Mouse (Mus musculus): ENCODE data around the gene Rasal1. TPM values are rescaled to one million over a fixed set of nuclear protein-coding genes. Genes with fewer than 3 reads are reported as not detected.
A peak's percentile ranks its signal among the peaks of the same experiment; 100 is the strongest.

Gene Rasal1
- polyA plus RNA-seq, 1 experiment from 2014 or later = 0.34 TPM

DNA sequence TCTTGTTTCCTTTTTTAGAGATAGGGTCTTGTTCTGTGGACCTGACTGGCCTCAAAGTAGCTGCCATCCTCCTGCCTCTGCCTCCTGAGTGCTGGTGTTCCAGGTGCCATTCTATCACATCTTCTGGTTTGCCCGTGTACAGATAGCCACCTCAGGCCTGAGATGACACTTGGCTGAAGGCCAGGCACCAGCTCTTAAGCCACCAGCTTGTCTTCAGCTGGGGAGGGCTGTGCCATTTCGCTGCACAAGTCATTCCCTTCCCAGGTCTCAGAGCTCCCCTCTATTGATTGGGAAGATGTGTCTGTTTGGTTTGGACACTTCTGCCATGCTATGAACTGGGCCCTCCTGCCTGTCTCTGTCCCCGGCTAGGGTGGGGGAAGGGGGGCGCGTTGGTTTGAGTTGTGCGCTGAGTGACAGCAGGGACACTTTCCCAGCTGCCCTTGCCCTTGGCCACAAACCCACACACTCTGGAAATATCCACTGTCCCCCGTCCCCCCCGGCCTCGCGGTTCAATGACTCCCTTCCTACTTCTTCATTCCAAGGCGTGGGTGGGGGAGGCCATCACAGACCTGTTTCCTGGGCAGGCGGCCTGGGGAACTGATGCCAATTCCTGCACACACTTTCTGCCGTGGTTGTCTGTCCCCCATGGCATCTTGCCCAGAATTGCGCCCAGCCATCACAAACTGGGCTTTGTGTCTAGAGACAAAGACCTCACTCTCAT is 5.1 kb upstream of the Rasal1 start:
- no peaks in the 10 kb centered on the region for H3K36me3 ChIP-seq (replicated peaks; ENCODE audit: control insufficient read depth, insufficient read depth, low read depth, low read length)
- H3K9ac ChIP-seq (replicated peaks; ENCODE audit: low read length) = no peak overlapping the region
- no peak for DNase-seq (ENCODE audit: low spot score)
- ATAC-seq (replicated peaks; ENCODE audit: insufficient number of reproducible peaks, low FRiP score, low TSS enrichment, low read depth) = no peak
- WGBS = 81% methylated on average over 14 of the region's 14 CpGs
- H3K4me1 ChIP-seq (ENCODE audit: control insufficient read depth, insufficient read depth, low read length) = peaks cover 1% of the 10 kb centered on the region; the same call in 1 of the 2 replicates
- H3K27ac ChIP-seq (replicated peaks; ENCODE audit: low read depth, low read length) = no peak overlapping the region
- no peak overlapping the region for H3K4me2 ChIP-seq (ENCODE audit: low read depth, low read length)
- no peak overlapping the region for H3K4me3 ChIP-seq (ENCODE audit: low read depth, low read length)
- no peaks in the 10 kb centered on the region for H3K9me3 ChIP-seq (replicated peaks; ENCODE audit: control insufficient read depth, low read length)
- peaks cover 5% of the 10 kb centered on the region for H3K27me3 ChIP-seq (ENCODE audit: control insufficient read depth, insufficient read depth, low read length)

GRCm38 (mm10) chr5:120644227-120644626 is 4.4 kb upstream of the Rasal1 start:
- no peak for DNase-seq (ENCODE audit: low spot score)
- 89% methylated on average over 3 of the region's 3 CpGs for WGBS
- ATAC-seq (replicated peaks; ENCODE audit: insufficient number of reproducible peaks, low FRiP score, low TSS enrichment, low read depth) = no peak

GRCm38 (mm10) chr5:120645851-120646250 is 2.8 kb upstream of the Rasal1 start:
- Histone ChIP-seq H3K4me3 (ENCODE audit: low read depth, low read length) (no peak overlapping the region), H3K27me3 (ENCODE audit: control insufficient read depth, insufficient read depth, low read length) (peaks cover 23% of the 10 kb centered on the region)
- WGBS = 66% methylated on average over 6 of the region's 6 CpGs

More at GRCm38 (mm10) chr5:120644227-120644626, 4.4 kb upstream of the Rasal1 start:
- no peaks in the 10 kb centered on the region for H3K36me3 ChIP-seq (replicated peaks; ENCODE audit: control insufficient read depth, insufficient read depth, low read depth, low read length)
- H3K27me3 ChIP-seq (ENCODE audit: control insufficient read depth, insufficient read depth, low read length) = peaks cover 12% of the 10 kb centered on the region
- H3K9ac ChIP-seq (replicated peaks; ENCODE audit: low read length) = no peak overlapping the region
- peaks cover 6% of the 10 kb centered on the region for H3K4me1 ChIP-seq (ENCODE audit: control insufficient read depth, insufficient read depth, low read length)
- no peaks in the 10 kb centered on the region for H3K9me3 ChIP-seq (replicated peaks; ENCODE audit: control insufficient read depth, low read length)
- H3K4me2 ChIP-seq (ENCODE audit: low read depth, low read length) = no peak overlapping the region
- H3K27ac ChIP-seq (replicated peaks; ENCODE audit: low read depth, low read length) = no peak overlapping the region
- no peak overlapping the region for H3K4me3 ChIP-seq (ENCODE audit: low read depth, low read length)

DNA sequence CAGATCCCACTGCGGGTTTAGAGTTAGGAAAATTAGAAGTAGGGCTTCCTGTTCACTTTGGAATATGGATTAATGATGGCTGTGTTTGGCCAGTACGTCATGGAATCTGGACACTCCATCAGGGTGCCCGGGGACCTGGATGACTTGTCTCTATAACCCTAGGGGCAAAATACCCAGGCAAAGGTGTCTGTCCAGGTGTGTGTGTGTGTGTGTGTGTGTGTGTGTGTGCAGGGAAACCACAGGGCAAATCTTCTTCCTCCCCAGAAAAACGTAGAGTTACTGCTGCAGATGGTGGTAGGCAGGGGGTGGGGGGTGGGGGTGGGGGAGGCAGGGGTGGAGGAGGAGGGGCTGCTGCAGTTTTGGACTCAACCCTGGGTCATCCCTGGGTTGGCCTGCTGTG is 1.3 kb upstream of the Rasal1 start:
- 78% methylated on average over 4 of the region's 4 CpGs for WGBS
- no peak overlapping the region for H3K4me2 ChIP-seq (ENCODE audit: low read depth, low read length)
- H3K27ac ChIP-seq (replicated peaks; ENCODE audit: low read depth, low read length) = no peak overlapping the region
- DNase-seq (ENCODE audit: low spot score) = no peak
- no peak for ATAC-seq (replicated peaks; ENCODE audit: insufficient number of reproducible peaks, low FRiP score, low TSS enrichment, low read depth)
- H3K4me1 ChIP-seq (ENCODE audit: control insufficient read depth, insufficient read depth, low read length) = peaks cover 6% of the 10 kb centered on the region
- no peaks in the 10 kb centered on the region for H3K36me3 ChIP-seq (replicated peaks; ENCODE audit: control insufficient read depth, insufficient read depth, low read depth, low read length)
- H3K4me3 ChIP-seq (ENCODE audit: low read depth, low read length) = no peak overlapping the region
- H3K9me3 ChIP-seq (replicated peaks; ENCODE audit: control insufficient read depth, low read length) = no peaks in the 10 kb centered on the region
- H3K9ac ChIP-seq (replicated peaks; ENCODE audit: low read length) = no peak overlapping the region
- H3K27me3 ChIP-seq (ENCODE audit: control insufficient read depth, insufficient read depth, low read length) = peaks cover 23% of the 10 kb centered on the region

More at GRCm38 (mm10) chr5:120645851-120646250, 2.8 kb upstream of the Rasal1 start:
- H3K4me1 ChIP-seq (ENCODE audit: control insufficient read depth, insufficient read depth, low read length) = peaks cover 6% of the 10 kb centered on the region
- H3K36me3 ChIP-seq (replicated peaks; ENCODE audit: control insufficient read depth, insufficient read depth, low read depth, low read length) = no peaks in the 10 kb centered on the region
- no peaks in the 10 kb centered on the region for H3K9me3 ChIP-seq (replicated peaks; ENCODE audit: control insufficient read depth, low read length)
- DNase-seq (ENCODE audit: low spot score) = no peak
- no peak for ATAC-seq (replicated peaks; ENCODE audit: insufficient number of reproducible peaks, low FRiP score, low TSS enrichment, low read depth)
- H3K9ac ChIP-seq (replicated peaks; ENCODE audit: low read length) = no peak overlapping the region
- H3K27ac ChIP-seq (replicated peaks; ENCODE audit: low read depth, low read length) = no peak overlapping the region
- no peak overlapping the region for H3K4me2 ChIP-seq (ENCODE audit: low read depth, low read length)

GRCm38 (mm10) chr5:120647814-120648491 is 659 bp upstream of the Rasal1 start:
- Histone ChIP-seq H3K4me3 (ENCODE audit: low read depth, low read length) (no peak overlapping the region), H3K9me3 (replicated peaks; ENCODE audit: control insufficient read depth, low read length) (no peaks in the 10 kb centered on the region), H3K4me1 (ENCODE audit: control insufficient read depth, insufficient read depth, low read length) (peaks cover 6% of the 10 kb centered on the region), H3K27ac (replicated peaks; ENCODE audit: low read depth, low read length) (no peak overlapping the region), H3K4me2 (ENCODE audit: low read depth, low read length) (no peak overlapping the region), H3K36me3 (replicated peaks; ENCODE audit: control insufficient read depth, insufficient read depth, low read depth, low read length) (no peaks in the 10 kb centered on the region), H3K9ac (replicated peaks; ENCODE audit: low read length) (no peak overlapping the region; the same call in 1 of the 2 replicates), H3K27me3 (ENCODE audit: control insufficient read depth, insufficient read depth, low read length) (peaks cover 23% of the 10 kb centered on the region)
- 39% methylated on average over 12 of the region's 12 CpGs for WGBS
- DNase-seq (ENCODE audit: low spot score) = no peak
- no peak for ATAC-seq (replicated peaks; ENCODE audit: insufficient number of reproducible peaks, low FRiP score, low TSS enrichment, low read depth)

- Histone ChIP-seq H3K36me3 (replicated peaks; ENCODE audit: control insufficient read depth, insufficient read depth, low read depth, low read length) (no peaks in the 10 kb centered on the region), H3K4me3 (ENCODE audit: low read depth, low read length) (no peak overlapping the region), H3K9ac (replicated peaks; ENCODE audit: low read length) (no peak overlapping the region), H3K4me2 (ENCODE audit: low read depth, low read length) (peak overlapping the region; percentile 32), H3K27ac (replicated peaks; ENCODE audit: low read depth, low read length) (no peak overlapping the region), H3K4me1 (ENCODE audit: control insufficient read depth, insufficient read depth, low read length) (peaks cover 6% of the 10 kb centered on the region), H3K9me3 (replicated peaks; ENCODE audit: control insufficient read depth, low read length) (no peaks in the 10 kb centered on the region), H3K27me3 (ENCODE audit: control insufficient read depth, insufficient read depth, low read length) (peaks cover 23% of the 10 kb centered on the region)
- DNase-seq (ENCODE audit: low spot score) (peak; percentile 13), ATAC-seq (replicated peaks; ENCODE audit: insufficient number of reproducible peaks, low FRiP score, low TSS enrichment, low read depth) (0 out of 2 replicates have a peak, but pooled peaks have one; percentile 11)
- 4% methylated on average over 21 of the region's 21 CpGs for WGBS
Measured at GRCm38 (mm10) chr5:120649374-120649933, 842 bp downstream of the Rasal1 start.

DNA sequence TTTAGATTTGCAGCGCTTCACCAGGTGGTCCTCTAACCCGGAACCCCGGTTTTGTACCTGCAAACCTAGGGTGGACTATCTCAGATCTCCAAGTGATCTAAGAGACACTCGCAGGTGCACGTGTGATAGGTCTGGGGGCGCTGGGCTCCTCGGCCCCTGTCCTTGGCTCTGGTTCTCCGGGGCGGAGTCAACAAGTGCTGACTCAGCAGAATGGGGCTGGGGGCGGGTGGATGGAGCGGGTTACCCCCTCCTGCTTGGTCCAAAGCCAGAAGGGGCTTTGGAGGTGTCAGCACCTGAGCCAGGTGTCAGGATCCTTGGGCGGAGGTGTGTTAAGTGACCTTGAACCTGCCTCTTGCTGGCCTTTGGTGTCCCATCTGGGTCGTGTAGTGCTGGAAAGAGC is 1.3 kb downstream of the Rasal1 start:
- no peak overlapping the region for H3K4me2 ChIP-seq (ENCODE audit: low read depth, low read length)
- no peak overlapping the region for H3K27ac ChIP-seq (replicated peaks; ENCODE audit: low read depth, low read length)
- H3K27me3 ChIP-seq (ENCODE audit: control insufficient read depth, insufficient read depth, low read length) = peaks cover 23% of the 10 kb centered on the region
- H3K9me3 ChIP-seq (replicated peaks; ENCODE audit: control insufficient read depth, low read length) = no peaks in the 10 kb centered on the region
- 19% methylated on average over 13 of the region's 13 CpGs for WGBS
- no peak overlapping the region for H3K9ac ChIP-seq (replicated peaks; ENCODE audit: low read length)
- DNase-seq (ENCODE audit: low spot score) (no peak), ATAC-seq (replicated peaks; ENCODE audit: insufficient number of reproducible peaks, low FRiP score, low TSS enrichment, low read depth) (no peak)
- no peaks in the 10 kb centered on the region for H3K36me3 ChIP-seq (replicated peaks; ENCODE audit: control insufficient read depth, insufficient read depth, low read depth, low read length)
- H3K4me1 ChIP-seq (ENCODE audit: control insufficient read depth, insufficient read depth, low read length) = peaks cover 6% of the 10 kb centered on the region
- H3K4me3 ChIP-seq (ENCODE audit: low read depth, low read length) = no peak overlapping the region

DNA sequence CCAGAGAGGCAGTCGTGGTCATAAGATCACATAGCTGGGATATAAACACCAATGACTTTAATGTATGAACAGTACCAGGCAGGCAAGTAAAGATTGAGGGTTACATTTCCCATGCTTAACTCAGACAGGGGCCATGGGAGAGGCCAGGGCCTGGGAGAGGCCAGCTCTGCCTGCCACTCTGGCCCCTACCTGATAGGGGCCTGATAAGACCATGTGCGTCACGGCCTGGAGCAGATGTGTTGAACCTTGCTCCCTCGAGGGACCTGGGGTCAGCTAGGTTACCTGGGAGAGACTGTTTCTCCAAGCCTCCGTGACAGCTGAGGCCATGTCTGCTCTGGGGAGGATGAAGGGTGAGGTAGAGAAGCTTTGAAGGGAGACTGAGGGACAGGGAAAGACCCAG is 2.6 kb downstream of the Rasal1 start:
- no peak overlapping the region for H3K27ac ChIP-seq (replicated peaks; ENCODE audit: low read depth, low read length)
- DNase-seq (ENCODE audit: low spot score) (no peak), ATAC-seq (replicated peaks; ENCODE audit: insufficient number of reproducible peaks, low FRiP score, low TSS enrichment, low read depth) (no peak)
- H3K4me3 ChIP-seq (ENCODE audit: low read depth, low read length) = no peak overlapping the region
- H3K9ac ChIP-seq (replicated peaks; ENCODE audit: low read length) = no peak overlapping the region
- peaks cover 6% of the 10 kb centered on the region for H3K4me1 ChIP-seq (ENCODE audit: control insufficient read depth, insufficient read depth, low read length)
- H3K4me2 ChIP-seq (ENCODE audit: low read depth, low read length) = no peak overlapping the region
- H3K27me3 ChIP-seq (ENCODE audit: control insufficient read depth, insufficient read depth, low read length) = peaks cover 23% of the 10 kb centered on the region
- H3K36me3 ChIP-seq (replicated peaks; ENCODE audit: control insufficient read depth, insufficient read depth, low read depth, low read length) = no peaks in the 10 kb centered on the region
- no peaks in the 10 kb centered on the region for H3K9me3 ChIP-seq (replicated peaks; ENCODE audit: control insufficient read depth, low read length)
- 67% methylated on average over 5 of the region's 5 CpGs for WGBS
